Mouse (Mus musculus) MEL (cell line): ENCODE measurements around the gene Slc23a2.

Experiments used
- EP300 ChIP-seq, 2 experiments: IDR thresholded peaks; 2 replicates each; pipeline ENCODE4 v1.6.1; 2011; ENCODE audit warnings: improper control_type of control experiment in 2 of 2, low read length in 2 of 2, low read depth in 1 of 2, mild to moderate bottlenecking in 1 of 2
- RAD21 ChIP-seq: IDR thresholded peaks from 2 replicates; pipeline ENCODE4 v1.6.1; 2011; ENCODE audit warnings: mild to moderate bottlenecking, low read depth, low read length, improper control_type of control experiment
- ZMIZ1 ChIP-seq: IDR thresholded peaks from 2 replicates; pipeline ENCODE4 v1.6.1; 2012; ENCODE audit warnings: low read depth, mild to moderate bottlenecking, inconsistent platforms, low read length, improper control_type of control experiment, moderate library complexity

GRCm38 (mm10) chr2:132150926-132151325 is 6.0 kb upstream of the Slc23a2 start:
- no peak for TF ChIP-seq RAD21
- TF ChIP-seq ZMIZ1: no peak
- TF ChIP-seq EP300 (IDR thresholded peaks at IDR 0.05; ENCODE audit: low read depth in 1 of 2, low read length in 2 of 2): no peak
